In genomic region chr10:59949255-59949648, GRCm38 (mm10) we compare ENCODE assay signal across 9 mouse cellular contexts. TPM values are rescaled to one million over a fixed set of nuclear protein-coding genes. Genes with fewer than 3 reads are reported as not detected.
DNase-seq lines count a peak whose midpoint lies in the region; ATAC-seq and TF ChIP-seq lines count a peak whose summit lies in the region.
"Had no signal": no experiment of that assay in that cellular context is flagged by ENCODE, and none has a peak within 500 bp of the region (broad histone marks: within the 10 kb centered on the region; RNA-seq: fewer than 3 reads in every experiment).

No protein-coding gene starts in this region.

- ATAC-seq in liver, embryonic 11.5 days (replicated peaks; ENCODE audit: low FRiP score) = no peak
- ATAC-seq in liver, embryonic 12.5 days = no peak
- ATAC-seq in heart, embryonic 13.5 days (ENCODE audit: extremely low read depth, insufficient number of reproducible peaks, low FRiP score, low TSS enrichment) = no peak
- ATAC-seq in stomach, postnatal 0 days (ENCODE audit: low FRiP score, low TSS enrichment) = no peak

- DNase-seq in liver, embryonic 11.5 days (ENCODE audit: low spot score) = no peak
- peak; percentile 73 for DNase-seq in brain, adult 2 months (ENCODE audit: low read depth, low spot score)
- DNase-seq in kidney, postnatal 25 days = peak; percentile 71 to 84
- no peak for DNase-seq in stomach, postnatal 0 days (ENCODE audit: low spot score)
- no peak for DNase-seq in right cerebral cortex, postnatal 10 days (ENCODE audit: low spot score in 2 of 2)
- DNase-seq in thymus, postnatal 25 days = no peak

- H3K36me3 ChIP-seq in liver, embryonic 11.5 days (ENCODE audit: control insufficient read depth, insufficient read depth, low read length) = peaks cover 3% of the 10 kb centered on the region; the same call in 1 of the 2 replicates
- no peaks in the 10 kb centered on the region; the same call in 1 of the 2 replicates for H3K36me3 ChIP-seq in liver, embryonic 12.5 days
- H3K36me3 ChIP-seq in heart, embryonic 13.5 days = 0 out of 2 replicates have a peak, but pooled peaks cover 4% of the 10 kb centered on the region
- no peaks in the 10 kb centered on the region for H3K36me3 ChIP-seq in stomach, postnatal 0 days (ENCODE audit: control insufficient read depth, insufficient read depth, low read length)

- H3K4me1 ChIP-seq in liver, embryonic 11.5 days (replicated peaks; ENCODE audit: control insufficient read depth, insufficient read depth, low read length) = peaks cover 22% of the 10 kb centered on the region
- peaks cover 39% of the 10 kb centered on the region for H3K4me1 ChIP-seq in liver, embryonic 12.5 days
- peaks cover 49% of the 10 kb centered on the region for H3K4me1 ChIP-seq in heart, embryonic 13.5 days
- H3K4me1 ChIP-seq in stomach, postnatal 0 days (replicated peaks; ENCODE audit: control insufficient read depth, insufficient read depth) = peaks cover 2% of the 10 kb centered on the region

- H3K9ac ChIP-seq in liver, embryonic 11.5 days (ENCODE audit: low read depth, low read length) = no peak overlapping the region
- H3K9ac ChIP-seq in liver, embryonic 12.5 days = no peak overlapping the region
- peak overlapping the region; percentile 87; the same call in 1 of the 2 replicates for H3K9ac ChIP-seq in heart, embryonic 13.5 days
- peak overlapping the region; percentile 97; the same call in 1 of the 2 replicates for H3K9ac ChIP-seq in stomach, postnatal 0 days (ENCODE audit: low read length)
- H3K9ac ChIP-seq: liver, embryonic 14.5 days had no signal

- no peak for TF ChIP-seq CTCF in stomach, postnatal 0 days (IDR thresholded peaks at IDR 0.05; ENCODE audit: low read depth)

- WGBS in liver, embryonic 11.5 days = 83% methylated on average over 1 of the region's 1 CpGs
- 73% methylated on average over 1 of the region's 1 CpGs for WGBS in liver, embryonic 12.5 days (ENCODE audit: insufficient replicate concordance)
- WGBS in heart, embryonic 13.5 days = 60% methylated on average over 1 of the region's 1 CpGs
- 34% methylated on average over 1 of the region's 1 CpGs for WGBS in stomach, postnatal 0 days

- TF ChIP-seq EP300 in stomach, postnatal 0 days (optimal IDR thresholded peaks at IDR 0.05) = no peak

- H3K9me3 ChIP-seq in liver, embryonic 11.5 days (ENCODE audit: control insufficient read depth, low read length) = no peaks in the 10 kb centered on the region
- H3K9me3 ChIP-seq in liver, embryonic 12.5 days (replicated peaks) = no peaks in the 10 kb centered on the region
- no peaks in the 10 kb centered on the region for H3K9me3 ChIP-seq in heart, embryonic 13.5 days
- no peaks in the 10 kb centered on the region for H3K9me3 ChIP-seq in stomach, postnatal 0 days (ENCODE audit: control insufficient read depth, low read length)

- H3K27ac ChIP-seq in liver, embryonic 11.5 days (ENCODE audit: low read depth, low read length) = no peak overlapping the region
- H3K27ac ChIP-seq in liver, embryonic 12.5 days = no peak overlapping the region
- H3K27ac ChIP-seq in heart, embryonic 13.5 days (replicated peaks) = peak overlapping the region; percentile 66
- peak overlapping the region; percentile 95 for H3K27ac ChIP-seq in stomach, postnatal 0 days (replicated peaks)
- H3K27ac ChIP-seq: liver, embryonic 14.5 days had no signal

- 0 out of 2 replicates have a peak overlapping the region, but pooled peaks have one; percentile 81 for H3K4me3 ChIP-seq in liver, embryonic 11.5 days (ENCODE audit: low read depth, low read length)
- no peak overlapping the region for H3K4me3 ChIP-seq in liver, embryonic 12.5 days
- peak overlapping the region; percentile 89 for H3K4me3 ChIP-seq in heart, embryonic 13.5 days
- peak overlapping the region; percentile 93 for H3K4me3 ChIP-seq in stomach, postnatal 0 days (ENCODE audit: low read depth, low read length)

- peak overlapping the region; percentile 1; the same call in 1 of the 2 replicates for H3K4me2 ChIP-seq in liver, embryonic 11.5 days
- H3K4me2 ChIP-seq in liver, embryonic 12.5 days = no peak overlapping the region
- peak overlapping the region; percentile 93 for H3K4me2 ChIP-seq in heart, embryonic 13.5 days
- peak overlapping the region; percentile 86 for H3K4me2 ChIP-seq in stomach, postnatal 0 days (replicated peaks; ENCODE audit: low read depth)

- 0 out of 2 replicates have a peak, but pooled peaks cover 5% of the 10 kb centered on the region for H3K27me3 ChIP-seq in liver, embryonic 11.5 days (replicated peaks; ENCODE audit: control insufficient read depth, insufficient read depth, low read length)
- peaks cover 39% of the 10 kb centered on the region for H3K27me3 ChIP-seq in liver, embryonic 12.5 days (replicated peaks)
- H3K27me3 ChIP-seq in heart, embryonic 13.5 days (replicated peaks) = no peaks in the 10 kb centered on the region
- no peaks in the 10 kb centered on the region for H3K27me3 ChIP-seq in stomach, postnatal 0 days (ENCODE audit: control insufficient read depth, insufficient read depth, low read length)

RNA-seq across cellular contexts. Expression of gene Ddit4, which starts 2.4 kb away (rescaled TPM):
- 2.7 and 4.3 TPM in 2 replicates for polyA plus RNA-seq in liver, embryonic 11.5 days (2014; fragmentation: Nextera tagmentation; extraction: Ambion mirVana)
- 5.4 and 6.9 TPM in 2 replicates for polyA plus RNA-seq in liver, embryonic 12.5 days (2016; fragmentation: Nextera tagmentation; extraction: Ambion mirVana)
- polyA plus RNA-seq in heart, embryonic 13.5 days (2015; fragmentation: Nextera tagmentation; extraction: Ambion mirVana) = 19.7 and 24.5 TPM in 2 replicates
- polyA plus RNA-seq in stomach, postnatal 0 days (2015; fragmentation: Nextera tagmentation; extraction: Ambion mirVana) = 12.4 and 17.3 TPM in 2 replicates

RNA-seq across cellular contexts. Expression of gene Ascc1, which starts 53.4 kb away (rescaled TPM):
- polyA plus RNA-seq in liver, embryonic 11.5 days (2014; fragmentation: Nextera tagmentation; extraction: Ambion mirVana) = 37.2 and 37.4 TPM in 2 replicates
- polyA plus RNA-seq in liver, embryonic 12.5 days (2016; fragmentation: Nextera tagmentation; extraction: Ambion mirVana) = 22.6 and 23.4 TPM in 2 replicates
- polyA plus RNA-seq in heart, embryonic 13.5 days (2015; fragmentation: Nextera tagmentation; extraction: Ambion mirVana) = 33.8 and 37.9 TPM in 2 replicates
- polyA plus RNA-seq in stomach, postnatal 0 days (2015; fragmentation: Nextera tagmentation; extraction: Ambion mirVana) = 29.0 and 31.6 TPM in 2 replicates

RNA-seq across cellular contexts. Expression of gene Anapc16, which starts 53.7 kb away (rescaled TPM):
- 77.4 and 80.0 TPM in 2 replicates for polyA plus RNA-seq in liver, embryonic 11.5 days (2014; fragmentation: Nextera tagmentation; extraction: Ambion mirVana)
- polyA plus RNA-seq in liver, embryonic 12.5 days (2016; fragmentation: Nextera tagmentation; extraction: Ambion mirVana) = 55.3 and 63.1 TPM in 2 replicates
- 84.7 and 93.3 TPM in 2 replicates for polyA plus RNA-seq in heart, embryonic 13.5 days (2015; fragmentation: Nextera tagmentation; extraction: Ambion mirVana)
- 76.8 and 86.4 TPM in 2 replicates for polyA plus RNA-seq in stomach, postnatal 0 days (2015; fragmentation: Nextera tagmentation; extraction: Ambion mirVana)

Comparison
In these comparisons a context has a peak if more than half of its experiments do, and no peak if none do; other contexts are left out.
1. DNase-seq: peak in brain, adult 2 months (single experiment) and kidney, postnatal 25 days (2 of 2); none in liver, embryonic 11.5 days (single experiment), stomach, postnatal 0 days (single experiment), right cerebral cortex, postnatal 10 days (0 of 2) and thymus, postnatal 25 days (single experiment).
2. H3K27ac ChIP-seq: peak in heart, embryonic 13.5 days (single experiment) and stomach, postnatal 0 days (single experiment); none in liver, embryonic 11.5 days (single experiment) and liver, embryonic 12.5 days (single experiment).
3. H3K9ac ChIP-seq: peak in heart, embryonic 13.5 days (single experiment) and stomach, postnatal 0 days (single experiment); none in liver, embryonic 11.5 days (single experiment) and liver, embryonic 12.5 days (single experiment).